ENCODE assay signal across 24 mouse cellular contexts in the genomic region with DNA sequence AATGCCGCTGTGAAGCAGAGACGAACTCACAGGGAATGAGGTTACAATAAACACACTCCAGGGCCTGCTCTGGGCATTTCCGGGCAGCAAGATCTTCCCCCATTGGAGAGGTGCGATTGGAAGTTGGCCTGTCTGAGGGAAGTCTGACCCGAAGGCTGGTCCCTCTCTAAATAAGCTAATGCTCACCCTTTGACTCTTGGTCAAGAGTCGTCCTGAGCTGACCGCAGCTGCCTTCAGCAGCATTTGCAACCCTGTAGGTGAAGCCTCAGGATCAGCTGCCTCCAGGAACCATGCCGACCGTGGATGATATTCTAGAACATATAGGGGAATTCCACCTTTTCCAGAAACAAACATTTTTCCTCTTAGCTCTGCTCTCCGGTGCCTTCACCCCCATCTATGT. TPM values are rescaled to one million over a fixed set of nuclear protein-coding genes. Genes with fewer than 3 reads are reported as not detected.
DNase-seq lines count a peak whose midpoint lies in the region; ATAC-seq lines count a peak whose summit lies in the region.
"Had no signal": no experiment of that assay in that cellular context is flagged by ENCODE, and none has a peak within 500 bp of the region (broad histone marks: within the 10 kb centered on the region; RNA-seq: fewer than 3 reads in every experiment).

A gene (plus strand): TSS at position 142 of the 400 bp plus-strand sequence.

- 38% methylated on average over 10 of the region's 10 CpGs for WGBS in kidney, embryonic 15.5 days

- H3K36me3 ChIP-seq in kidney, embryonic 15.5 days = no peaks in the 10 kb centered on the region
- H3K36me3 ChIP-seq: embryonic facial prominence, embryonic 12.5 days; forebrain, embryonic 15.5 days; G1E; heart, embryonic 15.5 days had no signal

- no peak within 1 kb of the TSS for H3K9ac ChIP-seq in kidney, embryonic 15.5 days
- H3K9ac ChIP-seq: embryonic facial prominence, embryonic 12.5 days; forebrain, embryonic 15.5 days; heart, embryonic 15.5 days had no signal

- no peak for ATAC-seq in kidney, embryonic 15.5 days (replicated peaks; ENCODE audit: low FRiP score)
- ATAC-seq: CD4-positive, CD25-positive, alpha-beta regulatory T cell, adult 4 months; forebrain, embryonic 15.5 days had no signal

- H3K4me2 ChIP-seq in kidney, embryonic 15.5 days = no peak within 1 kb of the TSS
- H3K4me2 ChIP-seq: embryonic facial prominence, embryonic 12.5 days; forebrain, embryonic 15.5 days; heart, embryonic 11.5 days; heart, embryonic 15.5 days had no signal

- no peak within 1 kb of the TSS for H3K27ac ChIP-seq in kidney, embryonic 15.5 days
- H3K27ac ChIP-seq: embryonic facial prominence, embryonic 12.5 days; forebrain, embryonic 15.5 days; heart, adult 2 months; heart, embryonic 15.5 days had no signal

- H3K9me3 ChIP-seq in kidney, embryonic 15.5 days (replicated peaks) = no peaks in the 10 kb centered on the region
- H3K9me3 ChIP-seq: embryonic facial prominence, embryonic 12.5 days; forebrain, embryonic 15.5 days; G1E; heart, embryonic 15.5 days had no signal

- H3K4me1 ChIP-seq in kidney, embryonic 15.5 days = peaks cover 28% of the 10 kb centered on the region
- H3K4me1 ChIP-seq: embryonic facial prominence, embryonic 12.5 days had no signal

- no peaks in the 10 kb centered on the region for H3K27me3 ChIP-seq in kidney, embryonic 15.5 days
- H3K27me3 ChIP-seq: embryonic facial prominence, embryonic 12.5 days; forebrain, embryonic 15.5 days had no signal

- peak; percentile 18 for DNase-seq in embryo, embryonic 10 days (ENCODE audit: low spot score)
- no peak for DNase-seq in embryo, embryonic 11 days
- peak; percentile 62 for DNase-seq in kidney, adult 18-20 months
- DNase-seq in kidney, postnatal 14 days = peak; percentile 56
- no peak for DNase-seq in layer of hippocampus, postnatal 10 days (ENCODE audit: low spot score in 2 of 2)
- DNase-seq in left cerebral cortex, adult 11 months (ENCODE audit: low spot score) = no peak
- DNase-seq in ovary, postnatal 14 days (ENCODE audit: low spot score) = no peak
- DNase-seq: adrenal gland, adult 8-10 months; adrenal gland, postnatal 36 days; B cell, adult 2 months; cerebellum, adult 2 months; cerebellum, postnatal 10 days; gastrocnemius, postnatal 14 days; heart, postnatal 14 days had no signal

- no peak within 1 kb of the TSS for H3K4me3 ChIP-seq in kidney, embryonic 15.5 days (replicated peaks)
- H3K4me3 ChIP-seq: embryonic facial prominence, embryonic 12.5 days; forebrain, embryonic 15.5 days; heart, adult 2 months; heart, embryonic 15.5 days had no signal

RNA-seq across cellular contexts. Expression of the gene that starts here (rescaled TPM):
- 9.6 and 10.3 TPM in 2 replicates for polyA plus RNA-seq in kidney, embryonic 15.5 days (2015; fragmentation: Nextera tagmentation; extraction: Ambion mirVana)
- total RNA-seq in layer of hippocampus, postnatal 10 days (2021) = under 1 TPM; 0.27 to 0.65 TPM
- total RNA-seq: G1E; gastrocnemius, postnatal 14 days; heart, adult 2 months; heart, postnatal 14 days; hematopoietic stem cell, adult 5-6 weeks had no signal
- polyA plus RNA-seq: embryonic facial prominence, embryonic 12.5 days; forebrain, embryonic 11.5 days; G1E; heart, embryonic 11.5 days; heart, embryonic 15.5 days had no signal

Comparison
In these comparisons a context has a peak if more than half of its experiments do, and no peak if none do; other contexts are left out.
1. DNase-seq: peak in embryo, embryonic 10 days (single experiment), kidney, adult 18-20 months (single experiment) and kidney, postnatal 14 days (single experiment); none in embryo, embryonic 11 days (single experiment), layer of hippocampus, postnatal 10 days (0 of 2), left cerebral cortex, adult 11 months (single experiment) and ovary, postnatal 14 days (single experiment).